Mouse (Mus musculus) neural tube, embryonic 13.5 days (tissue): ENCODE measurements at regions not wholly inside any gene's neighbourhood (a gene's known extent, or its start where the extent isn't known, plus 50 kb on each side); places are given as distances from the start of the nearest gene placed in this dataset.

Experiments
- ATAC-seq: fragments of 200-750 bp; cut with Nextera tagmentation; 2 replicates; pipeline ENCODE4 v1.8.0; 2017; ENCODE audit warnings: low read depth, mild to moderate bottlenecking, moderate TSS enrichment, moderate library complexity
- H3K27ac ChIP-seq: fragments of 300-500 bp; sonication (generic); replicated peaks from 2 replicates; pipeline ENCODE4 v1.5.1; 2015; ENCODE audit warnings: moderate library complexity, mild to moderate bottlenecking, inconsistent platforms
- H3K27me3 ChIP-seq: fragments of 300-500 bp; sonication (generic); 2 replicates; pipeline ENCODE4 v1.6.1; 2015; ENCODE audit warnings: mild to moderate bottlenecking, inconsistent platforms
- H3K36me3 ChIP-seq: fragments of 300-500 bp; sonication (generic); 2 replicates; pipeline ENCODE4 v1.6.1; 2015; ENCODE audit warnings: mild to moderate bottlenecking, inconsistent platforms
- H3K4me1 ChIP-seq: fragments of 300-500 bp; sonication (generic); replicated peaks from 2 replicates; pipeline ENCODE4 v1.6.1; 2015; ENCODE audit warnings: inconsistent platforms
- H3K4me2 ChIP-seq: fragments of 300-500 bp; sonication (generic); 2 replicates; pipeline ENCODE4 v1.6.1; 2015; ENCODE audit warnings: inconsistent platforms, mild to moderate bottlenecking, moderate library complexity
- H3K4me3 ChIP-seq: fragments of 300-500 bp; sonication (generic); 2 replicates; pipeline ENCODE4 v1.5.1; 2015; ENCODE audit warnings: mild to moderate bottlenecking, inconsistent platforms
- H3K9ac ChIP-seq: fragments of 300-500 bp; sonication (generic); 2 replicates; pipeline ENCODE4 v1.6.1; 2015; ENCODE audit warnings: moderate library complexity, mild to moderate bottlenecking, inconsistent platforms
- H3K9me3 ChIP-seq: fragments of 300-500 bp; sonication (generic); 2 replicates; pipeline ENCODE4 v1.6.1; 2016; ENCODE audit warnings: inconsistent platforms
- WGBS: fragments of 180-500 bp; shearing (Covaris S2); methylation state at CpG from one replicate; pipeline ENCODE4 v1.1.7; 2015; 5-methylcytosine and 5-hydroxymethylcytosine counted together

- no peaks in the 10 kb centered on the region for H3K4me1 ChIP-seq
- no peaks in the 10 kb centered on the region for H3K27me3 ChIP-seq
- H3K4me2 ChIP-seq, result no peak overlapping the region
- H3K9ac ChIP-seq, result no peak overlapping the region
- ATAC-seq, result peak; percentile 63; the same call in 1 of the 2 replicates
- no peaks in the 10 kb centered on the region for H3K9me3 ChIP-seq
- H3K36me3 ChIP-seq, result no peaks in the 10 kb centered on the region
- no peak overlapping the region for H3K4me3 ChIP-seq
- WGBS, result 57% methylated on average over 2 of the region's 2 CpGs
- H3K27ac ChIP-seq, result no peak overlapping the region
These were observed 368.7 kb downstream of the Tmem135 start for GRCm38 (mm10) chr7:89035138-89035996.

GRCm38 (mm10) chr7:89023230-89024030, 380.6 kb downstream of the Tmem135 start:
- WGBS, result 79% methylated on average over 3 of the region's 3 CpGs
- no peak overlapping the region for H3K4me2 ChIP-seq
- H3K9ac ChIP-seq, result no peak overlapping the region
- H3K36me3 ChIP-seq, result no peaks in the 10 kb centered on the region
- no peaks in the 10 kb centered on the region for H3K9me3 ChIP-seq
- no peaks in the 10 kb centered on the region for H3K4me1 ChIP-seq
- no peak for ATAC-seq
- no peak overlapping the region for H3K4me3 ChIP-seq
- H3K27ac ChIP-seq, result no peak overlapping the region
- no peaks in the 10 kb centered on the region for H3K27me3 ChIP-seq

DNA sequence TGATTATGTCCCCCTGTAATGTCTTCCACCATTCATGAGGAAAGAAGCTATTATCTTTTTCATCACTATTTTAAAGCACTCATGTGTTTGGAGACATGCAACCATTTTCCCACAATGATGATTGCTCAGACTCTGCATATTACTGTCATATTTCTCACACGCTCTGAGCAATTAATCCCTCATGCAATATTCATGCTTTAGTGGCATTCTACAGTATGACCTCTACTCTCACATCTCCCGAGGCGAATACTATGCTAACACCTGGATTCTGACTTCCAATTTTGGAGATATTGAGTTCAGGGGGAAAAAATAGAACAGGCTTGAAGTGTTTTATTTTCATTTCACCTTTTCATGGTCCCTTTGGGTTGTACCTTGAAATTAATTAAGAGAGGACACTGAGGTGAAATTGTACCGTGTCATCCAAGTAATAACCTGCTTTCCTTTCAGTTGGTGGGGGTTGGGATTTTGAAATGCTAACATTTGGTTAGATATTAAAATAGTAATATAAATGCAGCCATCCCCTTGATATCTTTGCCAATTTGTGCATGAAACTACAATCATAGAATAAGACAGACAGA, 405.1 kb downstream of the Tmem135 start:
- H3K9ac ChIP-seq, result no peak overlapping the region
- H3K9me3 ChIP-seq, result no peaks in the 10 kb centered on the region
- H3K4me1 ChIP-seq, result no peaks in the 10 kb centered on the region
- no peaks in the 10 kb centered on the region for H3K36me3 ChIP-seq
- WGBS, result 75% methylated on average over 4 of the region's 4 CpGs
- H3K4me3 ChIP-seq, result no peak overlapping the region
- H3K27me3 ChIP-seq, result no peaks in the 10 kb centered on the region
- peak; percentile 94 for ATAC-seq
- no peak overlapping the region for H3K4me2 ChIP-seq
- H3K27ac ChIP-seq, result no peak overlapping the region

DNA sequence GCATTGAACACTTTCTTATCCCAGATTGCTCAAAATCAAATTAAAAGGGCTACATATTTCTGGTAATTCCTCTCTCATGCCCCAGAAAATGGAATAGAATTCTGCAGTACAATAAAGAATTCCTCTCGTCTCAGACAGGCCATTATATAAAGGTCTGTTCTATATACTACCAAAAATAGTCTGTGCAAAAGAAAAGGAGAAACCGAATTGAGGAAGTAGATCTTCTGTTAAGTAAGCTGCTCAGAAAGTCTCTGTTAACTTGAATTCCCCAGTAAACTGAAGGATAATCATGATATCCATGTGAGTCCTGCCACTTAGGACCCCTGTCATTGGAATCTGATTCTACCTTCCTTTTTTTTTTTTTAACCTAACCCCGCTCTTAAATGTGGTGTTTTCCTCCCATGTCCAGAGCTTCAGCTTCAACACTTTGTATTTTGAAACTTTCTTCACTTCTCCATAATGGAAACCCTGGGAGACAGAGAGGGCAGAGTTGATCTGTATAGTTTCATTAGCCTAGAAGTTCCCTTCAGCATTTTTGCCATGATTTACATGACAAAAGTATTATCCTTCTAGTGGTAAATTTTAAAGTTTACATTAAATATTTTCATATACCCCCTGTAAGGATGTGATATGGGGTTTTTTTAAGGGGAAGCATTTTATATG, 406.1 kb downstream of the Tmem135 start:
- 84% methylated on average over 3 of the region's 3 CpGs for WGBS
- no peak overlapping the region for H3K4me3 ChIP-seq
- H3K27me3 ChIP-seq, result no peaks in the 10 kb centered on the region
- H3K9ac ChIP-seq, result no peak overlapping the region
- H3K4me2 ChIP-seq, result no peak overlapping the region
- H3K36me3 ChIP-seq, result no peaks in the 10 kb centered on the region
- ATAC-seq, result no peak
- H3K9me3 ChIP-seq, result no peaks in the 10 kb centered on the region
- no peak overlapping the region for H3K27ac ChIP-seq
- no peaks in the 10 kb centered on the region for H3K4me1 ChIP-seq

DNA sequence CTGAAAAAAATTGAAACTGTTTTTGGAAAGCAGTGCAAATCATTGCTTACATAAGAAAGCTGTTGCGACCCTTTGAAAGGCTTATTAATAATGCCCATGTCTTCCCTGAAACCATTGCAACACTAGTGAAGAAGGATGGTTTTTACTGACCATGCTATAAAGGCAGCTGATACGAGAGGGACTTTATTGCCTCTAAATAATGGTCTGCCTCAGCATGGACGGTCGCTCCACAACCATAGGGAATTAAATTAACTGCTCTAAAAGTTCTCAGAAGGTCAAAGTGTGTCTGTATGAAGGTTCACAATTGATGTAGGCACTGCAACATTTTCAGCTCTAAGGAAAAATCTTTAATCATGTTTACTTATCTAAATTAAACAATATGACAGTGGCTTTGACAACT, 429.6 kb downstream of the Tmem135 start:
- ATAC-seq, result peak; percentile 56; the same call in 1 of the 2 replicates
- no peak overlapping the region for H3K4me3 ChIP-seq
- H3K4me1 ChIP-seq, result no peaks in the 10 kb centered on the region
- WGBS, result 20% methylated on average over 4 of the region's 4 CpGs
- H3K9me3 ChIP-seq, result no peaks in the 10 kb centered on the region
- H3K9ac ChIP-seq, result no peak overlapping the region
- H3K36me3 ChIP-seq, result no peaks in the 10 kb centered on the region
- H3K27ac ChIP-seq, result no peak overlapping the region
- no peaks in the 10 kb centered on the region for H3K27me3 ChIP-seq
- no peak overlapping the region for H3K4me2 ChIP-seq

DNA sequence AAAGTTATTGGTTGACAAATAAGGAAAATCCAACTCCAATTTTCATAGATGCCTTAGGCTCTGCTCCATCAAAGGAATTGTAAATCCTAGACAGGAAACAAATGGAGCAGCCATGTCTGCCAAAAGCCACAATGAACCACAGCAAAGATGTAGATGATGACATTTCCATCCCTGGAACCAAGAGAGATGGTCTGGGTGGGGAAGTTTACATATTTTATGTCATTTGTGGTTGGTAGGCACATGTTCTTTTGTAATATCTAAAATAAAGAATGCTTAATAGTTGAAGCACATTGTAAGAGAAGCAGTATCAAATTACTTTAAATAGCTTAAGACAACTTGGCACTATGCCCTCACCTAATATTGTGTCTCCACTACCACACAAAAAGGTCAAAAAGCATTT, 443.2 kb downstream of the Tmem135 start:
- Histone ChIP-seq H3K36me3 (no peaks in the 10 kb centered on the region), H3K9me3 (no peaks in the 10 kb centered on the region), H3K4me3 (no peak overlapping the region), H3K4me2 (no peak overlapping the region), H3K9ac (no peak overlapping the region), H3K27me3 (no peaks in the 10 kb centered on the region), H3K4me1 (no peaks in the 10 kb centered on the region), H3K27ac (no peak overlapping the region)
- no peak for ATAC-seq

- no peaks in the 10 kb centered on the region for H3K27me3 ChIP-seq
- no peak overlapping the region for H3K4me2 ChIP-seq
- no peak overlapping the region for H3K9ac ChIP-seq
- no peak for ATAC-seq
- no peaks in the 10 kb centered on the region for H3K9me3 ChIP-seq
- no peaks in the 10 kb centered on the region for H3K4me1 ChIP-seq
- WGBS, result 80% methylated on average over 4 of the region's 4 CpGs
- no peaks in the 10 kb centered on the region for H3K36me3 ChIP-seq
- no peak overlapping the region for H3K27ac ChIP-seq
- H3K4me3 ChIP-seq, result no peak overlapping the region
These were observed 443.8 kb downstream of the Tmem135 start for GRCm38 (mm10) chr7:88960190-88960589.

- ATAC-seq, result no peak
- 76% methylated on average over 6 of the region's 6 CpGs for WGBS
- no peak overlapping the region for H3K27ac ChIP-seq
- no peak overlapping the region for H3K4me3 ChIP-seq
- no peaks in the 10 kb centered on the region for H3K27me3 ChIP-seq
- no peaks in the 10 kb centered on the region for H3K4me1 ChIP-seq
- no peak overlapping the region for H3K9ac ChIP-seq
- no peak overlapping the region for H3K4me2 ChIP-seq
- no peaks in the 10 kb centered on the region for H3K9me3 ChIP-seq
- no peaks in the 10 kb centered on the region for H3K36me3 ChIP-seq
These were observed 444.5 kb downstream of the Tmem135 start for GRCm38 (mm10) chr7:88959332-88960124.

DNA sequence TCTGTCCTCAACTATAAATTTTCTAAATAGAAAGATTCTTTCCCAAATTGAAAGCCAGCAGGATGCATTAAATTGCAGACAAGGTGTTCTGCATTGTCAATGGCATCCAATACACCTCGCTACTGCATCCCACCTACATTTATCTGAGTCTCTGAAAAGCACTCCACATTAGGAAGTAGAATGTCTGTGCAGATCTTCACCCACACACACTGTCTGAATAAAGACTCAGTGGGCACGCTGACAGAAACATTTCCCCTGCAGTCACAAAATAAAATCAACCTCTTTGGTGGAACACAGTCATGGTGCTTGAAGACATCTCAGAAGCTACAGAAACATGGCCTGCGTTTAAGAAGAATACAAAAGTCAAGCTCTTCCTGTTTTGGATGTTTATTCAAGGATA, 449.0 kb downstream of the Tmem135 start:
- no peak for ATAC-seq
- H3K9ac ChIP-seq, result no peak overlapping the region
- 78% methylated on average over 3 of the region's 3 CpGs for WGBS
- H3K4me1 ChIP-seq, result no peaks in the 10 kb centered on the region
- no peaks in the 10 kb centered on the region for H3K9me3 ChIP-seq
- no peak overlapping the region for H3K4me3 ChIP-seq
- H3K27ac ChIP-seq, result no peak overlapping the region
- no peak overlapping the region for H3K4me2 ChIP-seq
- no peaks in the 10 kb centered on the region for H3K36me3 ChIP-seq
- H3K27me3 ChIP-seq, result no peaks in the 10 kb centered on the region

DNA sequence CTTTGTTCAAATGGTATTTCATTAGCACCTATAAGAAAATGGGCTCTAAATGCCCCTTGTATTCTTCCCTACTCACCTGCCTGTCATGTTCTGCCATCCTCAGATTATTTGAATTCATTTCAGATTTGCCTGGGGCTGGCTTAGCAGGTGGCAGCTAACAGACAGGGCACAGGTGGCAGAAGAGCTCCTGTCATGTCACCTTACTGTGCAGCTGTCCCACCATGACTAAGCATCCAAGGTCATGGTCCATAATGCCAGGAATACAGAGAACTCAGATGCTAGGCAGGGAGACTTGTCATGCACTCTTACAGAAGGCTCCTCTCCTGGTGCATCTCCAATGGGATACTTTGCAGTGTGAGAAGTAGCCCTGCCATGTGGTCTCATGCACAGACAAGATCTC, 458.7 kb downstream of the Tmem135 start:
- Histone ChIP-seq H3K36me3 (no peaks in the 10 kb centered on the region), H3K4me3 (no peak overlapping the region), H3K27ac (no peak overlapping the region), H3K27me3 (no peaks in the 10 kb centered on the region), H3K9ac (no peak overlapping the region), H3K4me2 (no peak overlapping the region), H3K4me1 (0 out of 2 replicates have a peak, but pooled peaks cover 3% of the 10 kb centered on the region), H3K9me3 (no peaks in the 10 kb centered on the region)
- no peak for ATAC-seq

GRCm38 (mm10) chr7:88944936-88945335, 459.1 kb downstream of the Tmem135 start:
- no peaks in the 10 kb centered on the region for H3K27me3 ChIP-seq
- H3K36me3 ChIP-seq, result no peaks in the 10 kb centered on the region
- H3K9me3 ChIP-seq, result no peaks in the 10 kb centered on the region
- no peak for ATAC-seq
- H3K4me1 ChIP-seq, result 0 out of 2 replicates have a peak, but pooled peaks cover 3% of the 10 kb centered on the region
- H3K4me3 ChIP-seq, result no peak overlapping the region
- no peak overlapping the region for H3K27ac ChIP-seq
- WGBS, result 43% methylated on average over 2 of the region's 2 CpGs
- H3K9ac ChIP-seq, result no peak overlapping the region
- H3K4me2 ChIP-seq, result no peak overlapping the region
